ENCODE assay signal across 9 mouse cellular contexts in the genomic region with DNA sequence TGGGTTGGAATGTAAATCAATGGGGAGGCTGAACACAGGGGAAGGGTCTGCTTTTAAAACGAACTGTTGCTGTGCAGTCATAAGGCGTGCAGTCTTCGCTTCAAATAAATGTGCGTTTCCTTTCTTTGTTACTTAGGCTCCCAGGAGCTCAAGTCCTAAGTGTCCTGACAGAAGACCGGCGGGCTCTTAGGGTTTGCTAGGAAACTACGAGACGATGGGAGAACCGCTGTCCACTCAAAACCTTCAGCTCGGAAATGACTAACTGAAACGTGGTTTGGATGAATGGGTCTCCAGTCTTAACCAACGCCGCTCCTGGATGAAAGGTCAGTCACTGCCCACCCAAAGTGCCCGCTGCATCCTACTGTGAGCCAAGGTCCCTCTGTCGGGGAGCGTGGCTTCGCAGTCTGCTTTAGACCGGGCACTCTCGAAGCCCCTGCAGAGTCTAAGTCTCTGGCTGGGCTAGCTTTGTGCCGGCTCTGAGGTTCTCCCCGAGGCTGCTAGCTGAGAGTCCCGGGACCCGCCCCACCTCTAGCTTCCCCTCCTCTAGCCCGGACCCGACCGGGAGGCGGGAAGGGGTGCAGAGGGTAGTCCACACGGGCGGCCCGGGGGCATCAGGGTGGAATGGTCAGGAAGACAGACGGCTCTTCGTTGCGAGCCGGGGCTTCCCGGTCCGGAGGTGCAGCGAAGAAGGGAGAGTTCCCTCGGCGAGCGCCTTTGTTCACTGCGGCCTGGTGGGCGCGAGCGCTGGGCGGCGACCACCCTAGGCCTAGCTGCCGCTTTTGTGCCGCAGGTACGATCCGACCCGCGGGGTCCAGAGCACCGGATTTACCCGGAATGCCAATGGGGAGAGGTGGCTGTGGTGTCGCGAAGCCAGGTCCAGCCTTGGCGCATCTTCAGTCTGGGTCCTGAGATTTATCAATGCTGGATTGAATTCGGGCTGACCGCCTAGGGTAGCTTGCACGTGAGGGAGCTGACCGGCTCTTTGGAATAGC. TPM values are rescaled to one million over a fixed set of nuclear protein-coding genes. Genes with fewer than 3 reads are reported as not detected.
DNase-seq lines count a peak whose midpoint lies in the region; ATAC-seq and TF ChIP-seq lines count a peak whose summit lies in the region.
"Had no signal": no experiment of that assay in that cellular context is flagged by ENCODE, and none has a peak within 500 bp of the region (broad histone marks: within the 10 kb centered on the region; RNA-seq: fewer than 3 reads in every experiment).

No protein-coding gene starts in this region.

- ATAC-seq in heart, embryonic 11.5 days (replicated peaks; ENCODE audit: insufficient number of reproducible peaks, low FRiP score, low TSS enrichment): peak; percentile 74

- peak overlapping the region; percentile 78 for H3K4me2 ChIP-seq in heart, embryonic 11.5 days

- peak overlapping the region; percentile 91 for H3K27ac ChIP-seq in heart, embryonic 11.5 days (ENCODE audit: low read depth, low read length)
- H3K27ac ChIP-seq in spleen, adult 2 months (ENCODE audit: insufficient read depth, low read length): peak overlapping the region; percentile 99

- peaks cover 10% of the 10 kb centered on the region for H3K4me1 ChIP-seq in heart, embryonic 11.5 days (ENCODE audit: control insufficient read depth, insufficient read depth, low read length)
- H3K4me1 ChIP-seq in megakaryocyte, embryonic 14.5 days: peaks cover 21% of the 10 kb centered on the region
- H3K4me1 ChIP-seq in spleen, adult 2 months (ENCODE audit: control insufficient read depth, insufficient read depth, insufficient read length): peaks cover 6% of the 10 kb centered on the region

- H3K9me3 ChIP-seq in heart, embryonic 11.5 days (replicated peaks; ENCODE audit: control insufficient read depth, low read length): no peaks in the 10 kb centered on the region
- H3K9me3 ChIP-seq in megakaryocyte, embryonic 14.5 days: no peaks in the 10 kb centered on the region

- no peak for TF ChIP-seq CTCF in spleen, adult 2 months (IDR thresholded peaks at IDR 0.05; ENCODE audit: extremely low read depth, insufficient read depth, insufficient read length, insufficient replicate concordance)

- H3K4me3 ChIP-seq in heart, embryonic 11.5 days (ENCODE audit: low read depth, low read length): peak overlapping the region; percentile 71
- peak overlapping the region; percentile 92 for H3K4me3 ChIP-seq in megakaryocyte, embryonic 14.5 days (replicated peaks)
- H3K4me3 ChIP-seq in spleen, adult 2 months (ENCODE audit: extremely low read depth, insufficient read depth, insufficient read length): peak overlapping the region; percentile 82

- TF ChIP-seq POLR2A in spleen, adult 2 months (IDR thresholded peaks at IDR 0.05; ENCODE audit: low read depth, low read length): no peak

- WGBS in heart, embryonic 11.5 days (ENCODE audit: insufficient replicate concordance): under 1% methylated on average over 61 of the region's 61 CpGs
- 1% methylated on average over 61 of the region's 61 CpGs for WGBS in spleen, adult 2 months

- DNase-seq in right cerebral cortex, adult 2 months (ENCODE audit: low spot score in 2 of 2): peak; percentile 2 to 5
- DNase-seq in right cerebral cortex, adult 18-20 months: no peak
- DNase-seq in cerebellum, postnatal 25 days: peak; percentile 19
- peak; percentile 5 for DNase-seq in kidney, postnatal 14 days
- peak in 1 of 2 experiments; percentile 41 for DNase-seq in spleen, adult 2 months (ENCODE audit: low read depth in 1 of 2, low spot score in 2 of 2)
- DNase-seq in ovary, postnatal 10 days (ENCODE audit: low spot score): no peak

- H3K36me3 ChIP-seq in heart, embryonic 11.5 days (ENCODE audit: control insufficient read depth, insufficient read depth, low read length): peaks cover 9% of the 10 kb centered on the region
- no peaks in the 10 kb centered on the region for H3K36me3 ChIP-seq in megakaryocyte, embryonic 14.5 days (replicated peaks; ENCODE audit: low read length)
- H3K36me3 ChIP-seq in spleen, adult 2 months (ENCODE audit: control insufficient read depth, insufficient read depth, low read length): peaks cover 14% of the 10 kb centered on the region

- peak overlapping the region; percentile 82 for H3K9ac ChIP-seq in heart, embryonic 11.5 days (ENCODE audit: low read depth, low read length)

- no peaks in the 10 kb centered on the region for H3K27me3 ChIP-seq in heart, embryonic 11.5 days (ENCODE audit: control insufficient read depth, insufficient read depth, low read length)
- peaks cover 34% of the 10 kb centered on the region for H3K27me3 ChIP-seq in megakaryocyte, embryonic 14.5 days (replicated peaks)
- H3K27me3 ChIP-seq in spleen, adult 2 months (ENCODE audit: control insufficient read depth, insufficient read depth, low read length): no peaks in the 10 kb centered on the region

RNA-seq across cellular contexts. Expression of gene B3gnt5, which starts 0.8 kb away (rescaled TPM):
- polyA plus RNA-seq in heart, embryonic 11.5 days (2014; fragmentation: Nextera tagmentation; extraction: Ambion mirVana): 22.4 and 28.7 TPM in 2 replicates
- not detected in 2 replicates for polyA plus RNA-seq in megakaryocyte, embryonic 14.5 days (2012; ENCODE audit: insufficient read depth, low replicate concordance)
- polyA plus RNA-seq in spleen, adult 2 months (2012; rRNA removed): 6.6 and 6.7 TPM in 2 replicates

RNA-seq across cellular contexts. Expression of gene Lamp3, which starts 54.6 kb away (rescaled TPM):
- 0.06 and 0.09 TPM in 2 replicates for polyA plus RNA-seq in heart, embryonic 11.5 days (2014; fragmentation: Nextera tagmentation; extraction: Ambion mirVana)
- polyA plus RNA-seq in megakaryocyte, embryonic 14.5 days (2012; ENCODE audit: insufficient read depth, low replicate concordance): not detected in 2 replicates
- polyA plus RNA-seq in spleen, adult 2 months (2012; rRNA removed): 0.06 and 0.11 TPM in 2 replicates
- polyA plus RNA-seq: gonadal fat pad, adult 2 months had no signal

Comparison
In these comparisons a context has a peak if more than half of its experiments do, and no peak if none do; other contexts are left out.
1. DNase-seq: peak in right cerebral cortex, adult 2 months (2 of 2), cerebellum, postnatal 25 days (2 of 2) and kidney, postnatal 14 days (single experiment); none in right cerebral cortex, adult 18-20 months (single experiment) and ovary, postnatal 10 days (single experiment).
2. Peak in every context shown above with its lines, with median percentiles within 50 percentile points of each other: H3K4me3 ChIP-seq.